Mouse (Mus musculus) CH12.LX (cell line): ENCODE data around the gene Lnx1. TPM values are rescaled to one million over a fixed set of nuclear protein-coding genes. Genes with fewer than 3 reads are reported as not detected.

Experiments
- DNase-seq: peaks from one replicate; pipeline ENCODE4 v3.0.0-alpha.2; 2013; ENCODE audit errors: extremely low read depth
- H3K27ac ChIP-seq: 2 replicates; pipeline ENCODE4 v1.5.1; 2012; ENCODE audit warnings: low read depth, mild to moderate bottlenecking, control low read depth, moderate library complexity; ENCODE audit not compliant: insufficient read depth
- H3K27me3 ChIP-seq: replicated peaks from 2 replicates; pipeline ENCODE3; 2012; ENCODE audit warnings: inconsistent platforms
- H3K36me3 ChIP-seq, 2 experiments: replicated peaks in 1 of 2; 2 replicates each; pipeline versions ENCODE3 to v1.6.1; 2012; ENCODE audit warnings: inconsistent platforms in 1 of 2, low read length in 1 of 2, mild to moderate bottlenecking in 1 of 2, mixed read lengths in 1 of 2, moderate library complexity in 1 of 2; ENCODE audit not compliant: control insufficient read depth in 1 of 2, insufficient read depth in 1 of 2
- H3K4me1 ChIP-seq, 2 experiments: 2 replicates each; pipeline ENCODE4 v1.6.1; 2012; ENCODE audit warnings: inconsistent platforms in 1 of 2, moderate library complexity in 1 of 2; ENCODE audit not compliant: insufficient read depth in 2 of 2, control insufficient read depth in 1 of 2
- H3K4me2 ChIP-seq: 2 replicates; pipeline ENCODE4 v1.6.1; 2012; ENCODE audit warnings: low read depth, mild to moderate bottlenecking, control low read depth; ENCODE audit not compliant: poor library complexity, insufficient read depth, severe bottlenecking
- H3K4me3 ChIP-seq, 3 experiments: fragments of 150-350 bp in 1 of 3; sonication (generic) in 1 of 3; replicated peaks in 1 of 3; 2 replicates each; pipeline versions ENCODE3 to v1.5.1; 2011 to 2012; ENCODE audit warnings: low read depth in 2 of 3, low read length in 2 of 3, mild to moderate bottlenecking in 2 of 3, moderate library complexity in 2 of 3, control low read depth in 1 of 3, improper control_type of control experiment in 1 of 3, inconsistent platforms in 1 of 3, mixed read lengths in 1 of 3; ENCODE audit not compliant: poor library complexity in 1 of 3
- H3K79me2 ChIP-seq: replicated peaks from 2 replicates; pipeline ENCODE4 v1.6.1; 2012; ENCODE audit warnings: mild to moderate bottlenecking, moderate library complexity; ENCODE audit not compliant: control insufficient read depth, poor library complexity, insufficient read depth, severe bottlenecking; ENCODE audit errors: extremely low read depth
- H3K9ac ChIP-seq: 2 replicates; pipeline ENCODE4 v1.6.1; 2012; ENCODE audit warnings: low read depth, mild to moderate bottlenecking, control low read depth, moderate library complexity; ENCODE audit not compliant: insufficient read depth
- H3K9me3 ChIP-seq: replicated peaks from 2 replicates; pipeline ENCODE3; 2012; ENCODE audit warnings: low read length, inconsistent platforms, mixed read lengths
- CHD1 ChIP-seq: IDR thresholded peaks from 2 replicates; pipeline ENCODE4 v1.6.1; 2012; ENCODE audit warnings: low read depth, low read length, improper control_type of control experiment, inconsistent platforms
- CTCF ChIP-seq, 2 experiments: IDR thresholded peaks in 1 of 2; conservative IDR thresholded peaks in 1 of 2; 2 replicates each; pipeline ENCODE4 v1.5.1; 2011 to 2012; ENCODE audit warnings: low read depth in 2 of 2, low read length in 2 of 2, improper control_type of control experiment in 1 of 2, inconsistent platforms in 1 of 2, mild to moderate bottlenecking in 1 of 2, moderate library complexity in 1 of 2
- ETS1 ChIP-seq: conservative IDR thresholded peaks from 2 replicates; pipeline ENCODE4 v1.6.1; 2012; ENCODE audit warnings: low read depth, mild to moderate bottlenecking, inconsistent platforms, low read length, improper control_type of control experiment, moderate library complexity
- IRF4 ChIP-seq: IDR thresholded peaks from 2 replicates; pipeline ENCODE4 v1.6.1; 2014; ENCODE audit warnings: low read depth, mild to moderate bottlenecking, inconsistent platforms, low read length, improper control_type of control experiment
- KAT2A ChIP-seq: IDR thresholded peaks from 2 replicates; pipeline ENCODE4 v1.6.1; 2012; ENCODE audit warnings: low read length, improper control_type of control experiment, inconsistent platforms; ENCODE audit not compliant: insufficient replicate concordance
- MAFK ChIP-seq: IDR thresholded peaks from 2 replicates; pipeline ENCODE4 v1.6.1; 2011; ENCODE audit warnings: low read length, improper control_type of control experiment; ENCODE audit not compliant: insufficient replicate concordance
- MAZ ChIP-seq: IDR thresholded peaks from 2 replicates; pipeline ENCODE4 v1.6.1; 2012; ENCODE audit warnings: low read depth, mild to moderate bottlenecking, inconsistent platforms, low read length, improper control_type of control experiment, moderate library complexity
- MEF2A ChIP-seq: IDR thresholded peaks from 2 replicates; pipeline ENCODE4 v1.6.1; 2014; ENCODE audit warnings: low read depth, mild to moderate bottlenecking, inconsistent platforms, low read length, improper control_type of control experiment, borderline replicate concordance
- MXI1 ChIP-seq: IDR thresholded peaks from 2 replicates; pipeline ENCODE4 v1.6.1; 2011; ENCODE audit warnings: mild to moderate bottlenecking, low read depth, low read length, improper control_type of control experiment
- NRF1 ChIP-seq: IDR thresholded peaks from 2 replicates; pipeline ENCODE4 v1.6.1; 2014; ENCODE audit warnings: low read depth, mild to moderate bottlenecking, inconsistent platforms, low read length, improper control_type of control experiment, moderate library complexity
- RCOR1 ChIP-seq: conservative IDR thresholded peaks from 2 replicates; pipeline ENCODE4 v1.6.1; 2012; ENCODE audit warnings: low read depth, mild to moderate bottlenecking, inconsistent platforms, low read length, improper control_type of control experiment
- SMC3 ChIP-seq: IDR thresholded peaks from 2 replicates; pipeline ENCODE4 v1.6.1; 2011; ENCODE audit warnings: low read depth, low read length, improper control_type of control experiment
- TBP ChIP-seq: conservative IDR thresholded peaks from 2 replicates; pipeline ENCODE4 v1.6.1; 2011; ENCODE audit warnings: low read depth, low read length, improper control_type of control experiment
- TCF12 ChIP-seq: IDR thresholded peaks from 2 replicates; pipeline ENCODE4 v1.6.1; 2014; ENCODE audit warnings: low read depth, mild to moderate bottlenecking, inconsistent platforms, low read length, improper control_type of control experiment
- USF1 ChIP-seq: IDR thresholded peaks from 2 replicates; pipeline ENCODE4 v1.6.1; 2014; ENCODE audit warnings: low read depth, mild to moderate bottlenecking, inconsistent platforms, low read length, improper control_type of control experiment
- ZC3H11A ChIP-seq: IDR thresholded peaks from 2 replicates; pipeline ENCODE4 v1.6.1; 2012; ENCODE audit warnings: low read depth, mild to moderate bottlenecking, inconsistent platforms, low read length, improper control_type of control experiment
- ZMIZ1 ChIP-seq: IDR thresholded peaks from 2 replicates; pipeline ENCODE4 v1.6.1; 2012; ENCODE audit warnings: low read depth, mild to moderate bottlenecking, inconsistent platforms, low read length, improper control_type of control experiment
- ZNF384 ChIP-seq: IDR thresholded peaks from 2 replicates; pipeline ENCODE4 v1.6.1; 2012; ENCODE audit warnings: low read depth, low read length, improper control_type of control experiment, inconsistent platforms
- dilution Hi-C: fragments of 300-500 bp; cut with MboI; formaldehyde crosslinking; loops from 2 replicates; pipeline ENCODE4 v1.14.3; 2020; ENCODE audit warnings: low sequenced_read_pairs; ENCODE audit not compliant: extremely low pct_unique_long_range_greater_than_20kb, extremely low pct_ligation_motif_present
- in situ Hi-C: fragments of 300-500 bp; cut with MboI; formaldehyde crosslinking; loops from 3 replicates; pipeline ENCODE4 v1.14.3; 2019; ENCODE audit warnings: low sequenced_read_pairs, low pct_ligation_motif_present, low pct_unique_long_range_greater_than_20kb, mixed read lengths
- polyA plus RNA-seq: library from polyadenylated mRNA; unstranded; fragments of >175 nt; gene quantifications from 2 replicates; pipeline ENCODE4 v1.2.1, GENCODE M21; 2012; ENCODE audit warnings: low read depth; ENCODE audit not compliant: insufficient read length
- total RNA-seq, 2 experiments: library from RNA; depleted of rRNA; stranded (reverse); fragments of 300-350 nt in 1 of 2; fragments of >200 nt in 1 of 2; gene quantifications; 2 replicates each; pipeline ENCODE4 v1.2.3; 2012 to 2014

Lnx1 gene
- total and polyA plus RNA-seq, 3 experiments, result 0.08 to 0.26 (median 0.16) TPM

DNA sequence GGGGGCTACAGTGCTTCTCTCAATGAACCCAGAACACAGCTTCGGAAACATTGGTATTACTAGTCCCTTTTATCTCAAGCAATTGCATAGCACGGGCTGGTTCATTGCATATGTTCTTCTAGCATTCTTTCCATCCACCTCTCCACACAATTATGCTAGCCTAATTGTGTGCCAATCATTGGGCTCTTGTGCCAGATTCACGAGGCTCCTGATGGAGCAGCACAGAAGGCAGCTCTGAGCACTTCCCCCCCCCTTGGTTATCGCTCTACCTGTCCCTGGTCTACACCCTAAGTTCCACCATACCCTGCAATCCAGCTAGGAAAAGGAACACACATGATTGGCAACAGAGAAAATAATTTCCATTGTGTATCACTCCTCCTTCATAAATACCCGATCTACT, 43.4 kb downstream of the Lnx1 start:
- H3K4me1 ChIP-seq, result no peaks in the 10 kb centered on the region
- H3K36me3 ChIP-seq, result no peaks in the 10 kb centered on the region
- no peaks in the 10 kb centered on the region for H3K27me3 ChIP-seq
- dilution Hi-C loops (no loop called here), in situ Hi-C loops (loop anchor here (25.0 kb wide), 1 partner anchor 278 kb away; no protein-coding TSS in a partner anchor)
- H3K79me2 ChIP-seq, result no peaks in the 10 kb centered on the region
- no peak overlapping the region for H3K9ac ChIP-seq
- DNase-seq, result no peak
- H3K4me2 ChIP-seq, result no peak overlapping the region
- no peak overlapping the region for H3K27ac ChIP-seq
- TF ChIP-seq ZC3H11A, result no peak
- TF ChIP-seq MXI1, result no peak
- TF ChIP-seq TCF12, result no peak
- no peak for TF ChIP-seq MEF2A
- H3K9me3 ChIP-seq, result no peaks in the 10 kb centered on the region
- no peak overlapping the region for H3K4me3 ChIP-seq

- in situ Hi-C loops, result loop anchor here (25.0 kb wide), 1 partner anchor 279 kb away; no protein-coding TSS in a partner anchor
- TF ChIP-seq MAFK (no peak), KAT2A (no peak), USF1 (no peak), SMC3 (no peak), ZNF384 (no peak), MAZ (no peak), NRF1 (no peak), ETS1 (no peak), MEF2A (no peak), CTCF (conservative IDR thresholded peaks at IDR 0.05 in 1 of 2, IDR thresholded peaks at IDR 0.05 in 1 of 2; ENCODE audit: low read depth in 2 of 2, low read length in 2 of 2) (no peak), CHD1 (no peak), IRF4 (no peak), ZMIZ1 (no peak), TBP (no peak), RCOR1 (no peak)
- no peaks in the 10 kb centered on the region for H3K36me3 ChIP-seq
Measured at GRCm38 (mm10) chr5:74657930-74658329, 44.8 kb downstream of the Lnx1 start.

More at GRCm38 (mm10) chr5:74657930-74658329, 44.8 kb downstream of the Lnx1 start:
- H3K4me2 ChIP-seq, result no peak overlapping the region
- H3K4me1 ChIP-seq, result no peaks in the 10 kb centered on the region
- H3K79me2 ChIP-seq, result no peaks in the 10 kb centered on the region
- H3K4me3 ChIP-seq, result no peak overlapping the region
- no peak overlapping the region for H3K9ac ChIP-seq
- no peak overlapping the region for H3K27ac ChIP-seq
- no peaks in the 10 kb centered on the region for H3K9me3 ChIP-seq
- dilution Hi-C loops, result no loop called here
- no peak for DNase-seq
- H3K27me3 ChIP-seq, result no peaks in the 10 kb centered on the region
